25 mouse cellular contexts compared by ENCODE assay signal in genomic region chr5:147966646-147967045, GRCm38 (mm10). TPM values are rescaled to one million over a fixed set of nuclear protein-coding genes. Genes with fewer than 3 reads are reported as not detected.
DNase-seq lines count a peak whose midpoint lies in the region; ATAC-seq lines count a peak whose summit lies in the region.
"Had no signal": no experiment of that assay in that cellular context is flagged by ENCODE, and none has a peak within 500 bp of the region (broad histone marks: within the 10 kb centered on the region; RNA-seq: fewer than 3 reads in every experiment).

No protein-coding gene starts in this region.

- no peaks in the 10 kb centered on the region for H3K9me3 ChIP-seq in forebrain, embryonic 16.5 days (ENCODE audit: control insufficient read depth, low read length)
- H3K9me3 ChIP-seq: forebrain, embryonic 12.5 days; forebrain, embryonic 15.5 days; hindbrain, embryonic 12.5 days; hindbrain, embryonic 15.5 days; kidney, embryonic 15.5 days had no signal

- H3K4me2 ChIP-seq in forebrain, embryonic 16.5 days (ENCODE audit: low read length): no peak overlapping the region
- H3K4me2 ChIP-seq: embryonic facial prominence, embryonic 13.5 days; forebrain, embryonic 12.5 days; forebrain, embryonic 15.5 days; heart, embryonic 11.5 days; hindbrain, embryonic 12.5 days; hindbrain, embryonic 15.5 days; kidney, embryonic 15.5 days had no signal

- H3K4me3 ChIP-seq in forebrain, embryonic 16.5 days (replicated peaks; ENCODE audit: low read length): no peak overlapping the region
- H3K4me3 ChIP-seq: embryonic facial prominence, embryonic 10.5 days; embryonic facial prominence, embryonic 13.5 days; erythroblast, embryonic 14.5 days; forebrain, embryonic 12.5 days; forebrain, embryonic 15.5 days; hindbrain, embryonic 12.5 days; hindbrain, embryonic 15.5 days; kidney, embryonic 15.5 days had no signal

- DNase-seq in cerebellum, adult 11-12 months: peak; percentile 52
- no peak for DNase-seq in cerebellum, postnatal 4 days (ENCODE audit: low spot score in 2 of 2)
- DNase-seq in cerebellum, adult 18-20 months: peak; percentile 52 to 64
- peak; percentile 48 for DNase-seq in cerebellum, adult 9-10 months
- DNase-seq in kidney, adult 9 months: no peak
- no peak for DNase-seq in testis, postnatal 10 days (ENCODE audit: low spot score)
- DNase-seq: adrenal gland, postnatal 10 days; adrenal gland, postnatal 36 days; embryo, embryonic 11 days; gastrocnemius, postnatal 14 days; heart, adult 11 months; kidney, adult 2 months had no signal

- WGBS in forebrain, embryonic 16.5 days: 89% methylated on average over 7 of the region's 7 CpGs

- no peak for ATAC-seq in forebrain, embryonic 16.5 days
- ATAC-seq: forebrain, embryonic 15.5 days; intestine, postnatal 0 days; Patski had no signal

- no peak overlapping the region for H3K27ac ChIP-seq in forebrain, embryonic 16.5 days (ENCODE audit: low read length)
- H3K27ac ChIP-seq: embryonic facial prominence, embryonic 10.5 days; embryonic facial prominence, embryonic 13.5 days; forebrain, embryonic 12.5 days; forebrain, embryonic 15.5 days; hindbrain, embryonic 12.5 days; hindbrain, embryonic 15.5 days; kidney, embryonic 15.5 days had no signal

- H3K4me1 ChIP-seq in forebrain, embryonic 16.5 days (replicated peaks; ENCODE audit: control insufficient read depth, insufficient read depth, low read length): no peaks in the 10 kb centered on the region
- H3K4me1 ChIP-seq: embryonic facial prominence, embryonic 10.5 days; embryonic facial prominence, embryonic 13.5 days; forebrain, embryonic 12.5 days; forebrain, embryonic 15.5 days; hindbrain, embryonic 12.5 days; hindbrain, embryonic 15.5 days had no signal

- H3K36me3 ChIP-seq in forebrain, embryonic 16.5 days (ENCODE audit: control insufficient read depth, insufficient read depth): no peaks in the 10 kb centered on the region
- H3K36me3 ChIP-seq: embryonic facial prominence, embryonic 10.5 days; embryonic facial prominence, embryonic 13.5 days; forebrain, embryonic 12.5 days; forebrain, embryonic 15.5 days; G1E; hindbrain, embryonic 12.5 days; hindbrain, embryonic 15.5 days; kidney, embryonic 15.5 days had no signal

- H3K9ac ChIP-seq in forebrain, embryonic 16.5 days (replicated peaks; ENCODE audit: low read depth, low read length): no peak overlapping the region
- H3K9ac ChIP-seq: embryonic facial prominence, embryonic 13.5 days; forebrain, embryonic 12.5 days; forebrain, embryonic 15.5 days; hindbrain, embryonic 12.5 days; hindbrain, embryonic 15.5 days; kidney, embryonic 15.5 days had no signal

- H3K27me3 ChIP-seq in forebrain, embryonic 16.5 days (replicated peaks; ENCODE audit: control insufficient read depth, insufficient read depth, low read length): no peaks in the 10 kb centered on the region
- H3K27me3 ChIP-seq: forebrain, embryonic 12.5 days; forebrain, embryonic 15.5 days; hindbrain, embryonic 12.5 days; hindbrain, embryonic 15.5 days had no signal

RNA-seq across cellular contexts. Expression of gene Mtus2, which starts 9.5 kb away (rescaled TPM):
- 17.9 and 20.9 TPM in 2 replicates for polyA plus RNA-seq in forebrain, embryonic 16.5 days (2015; fragmentation: Nextera tagmentation; extraction: Ambion mirVana)
- polyA plus RNA-seq: erythroblast, embryonic 14.5 days; G1E had no signal

Comparison
In these comparisons a context has a peak if more than half of its experiments do, and no peak if none do; other contexts are left out.
1. DNase-seq: peak in cerebellum, adult 11-12 months (single experiment), cerebellum, adult 18-20 months (2 of 2) and cerebellum, adult 9-10 months (single experiment); none in cerebellum, postnatal 4 days (0 of 2), kidney, adult 9 months (single experiment) and testis, postnatal 10 days (single experiment).